Mouse (Mus musculus): ENCODE data around the gene Gm3045. TPM values are rescaled to one million over a fixed set of nuclear protein-coding genes. Genes with fewer than 3 reads are reported as not detected.

Gene Gm3045
- not detected in 2 replicates for polyA plus RNA-seq (2015; fragmentation: Nextera tagmentation; extraction: Ambion mirVana)

- WGBS, result 59% methylated on average over 4 of the region's 4 CpGs
- Histone ChIP-seq H3K4me3 (replicated peaks; ENCODE audit: low read length) (no peak within 1 kb of the TSS), H3K9ac (ENCODE audit: low read length) (no peak within 1 kb of the TSS), H3K4me2 (ENCODE audit: low read depth, low read length) (no peak within 1 kb of the TSS), H3K9me3 (replicated peaks; ENCODE audit: control insufficient read depth, low read length) (no peaks in the 10 kb centered on the region), H3K27ac (ENCODE audit: low read length) (no peak within 1 kb of the TSS), H3K4me1 (ENCODE audit: control insufficient read depth, insufficient read depth, low read length) (0 out of 2 replicates have a peak, but pooled peaks cover 3% of the 10 kb centered on the region), H3K36me3 (ENCODE audit: control insufficient read depth, insufficient read depth, low read length) (no peaks in the 10 kb centered on the region), H3K27me3 (ENCODE audit: control insufficient read depth, insufficient read depth, low read length) (no peaks in the 10 kb centered on the region; the same call in 1 of the 2 replicates)
- ATAC-seq (ENCODE audit: insufficient read depth, low FRiP score), result no peak
Measured at GRCm38 (mm10) chr13:56426365-56426764, at the start of gene Gm3045. TSS of gene Gm3045 (plus strand) at chr13:56426594.

GRCm38 (mm10) chr13:56380855-56381685 lies 45.3 kb upstream of the Gm3045 start:
- H3K4me2 ChIP-seq (ENCODE audit: low read depth, low read length), result no peak overlapping the region
- H3K27ac ChIP-seq (ENCODE audit: low read length), result no peak overlapping the region
- ATAC-seq (ENCODE audit: insufficient read depth, low FRiP score), result no peak
- no peaks in the 10 kb centered on the region for H3K4me1 ChIP-seq (ENCODE audit: control insufficient read depth, insufficient read depth, low read length)
- H3K9me3 ChIP-seq (replicated peaks; ENCODE audit: control insufficient read depth, low read length), result no peaks in the 10 kb centered on the region
- H3K4me3 ChIP-seq (replicated peaks; ENCODE audit: low read length), result no peak overlapping the region
- H3K27me3 ChIP-seq (ENCODE audit: control insufficient read depth, insufficient read depth, low read length), result no peaks in the 10 kb centered on the region
- 62% methylated on average over 14 of the region's 14 CpGs for WGBS
- no peaks in the 10 kb centered on the region for H3K36me3 ChIP-seq (ENCODE audit: control insufficient read depth, insufficient read depth, low read length)
- H3K9ac ChIP-seq (ENCODE audit: low read length), result no peak overlapping the region

- no peaks in the 10 kb centered on the region for H3K36me3 ChIP-seq (ENCODE audit: control insufficient read depth, insufficient read depth, low read length)
- H3K9ac ChIP-seq (ENCODE audit: low read length), result no peak overlapping the region
- WGBS, result 63% methylated on average over 3 of the region's 3 CpGs
- H3K4me3 ChIP-seq (replicated peaks; ENCODE audit: low read length), result no peak overlapping the region
- no peak overlapping the region; the same call in 1 of the 2 replicates for H3K27ac ChIP-seq (ENCODE audit: low read length)
- H3K4me1 ChIP-seq (ENCODE audit: control insufficient read depth, insufficient read depth, low read length), result peaks cover 9% of the 10 kb centered on the region; the same call in 1 of the 2 replicates
- no peak overlapping the region for H3K4me2 ChIP-seq (ENCODE audit: low read depth, low read length)
- H3K27me3 ChIP-seq (ENCODE audit: control insufficient read depth, insufficient read depth, low read length), result no peaks in the 10 kb centered on the region
- ATAC-seq (ENCODE audit: insufficient read depth, low FRiP score), result 0 out of 2 replicates have a peak, but pooled peaks have one; percentile 26
- H3K9me3 ChIP-seq (replicated peaks; ENCODE audit: control insufficient read depth, low read length), result no peaks in the 10 kb centered on the region
Measured at GRCm38 (mm10) chr13:56383406-56383805, 43.0 kb upstream of the Gm3045 start.

GRCm38 (mm10) chr13:56386411-56386810 lies 40.0 kb upstream of the Gm3045 start:
- no peak overlapping the region for H3K27ac ChIP-seq (ENCODE audit: low read length)
- H3K4me2 ChIP-seq (ENCODE audit: low read depth, low read length), result no peak overlapping the region
- 0 out of 2 replicates have a peak, but pooled peaks cover 2% of the 10 kb centered on the region for H3K9me3 ChIP-seq (replicated peaks; ENCODE audit: control insufficient read depth, low read length)
- H3K4me1 ChIP-seq (ENCODE audit: control insufficient read depth, insufficient read depth, low read length), result peaks cover 9% of the 10 kb centered on the region; the same call in 1 of the 2 replicates
- 55% methylated on average over 9 of the region's 9 CpGs for WGBS
- H3K9ac ChIP-seq (ENCODE audit: low read length), result no peak overlapping the region
- no peak for ATAC-seq (ENCODE audit: insufficient read depth, low FRiP score)
- H3K27me3 ChIP-seq (ENCODE audit: control insufficient read depth, insufficient read depth, low read length), result no peaks in the 10 kb centered on the region
- H3K4me3 ChIP-seq (replicated peaks; ENCODE audit: low read length), result no peak overlapping the region
- H3K36me3 ChIP-seq (ENCODE audit: control insufficient read depth, insufficient read depth, low read length), result no peaks in the 10 kb centered on the region

GRCm38 (mm10) chr13:56387374-56387773 lies 39.0 kb upstream of the Gm3045 start:
- H3K9me3 ChIP-seq (replicated peaks; ENCODE audit: control insufficient read depth, low read length), result 0 out of 2 replicates have a peak, but pooled peaks cover 4% of the 10 kb centered on the region
- ATAC-seq (ENCODE audit: insufficient read depth, low FRiP score), result peak; percentile 45; the same call in 1 of the 2 replicates
- H3K27ac ChIP-seq (ENCODE audit: low read length), result 0 out of 2 replicates have a peak overlapping the region, but pooled peaks have one; percentile 37
- no peaks in the 10 kb centered on the region for H3K27me3 ChIP-seq (ENCODE audit: control insufficient read depth, insufficient read depth, low read length)
- peaks cover 9% of the 10 kb centered on the region; the same call in 1 of the 2 replicates for H3K4me1 ChIP-seq (ENCODE audit: control insufficient read depth, insufficient read depth, low read length)
- H3K36me3 ChIP-seq (ENCODE audit: control insufficient read depth, insufficient read depth, low read length), result no peaks in the 10 kb centered on the region
- no peak overlapping the region for H3K4me3 ChIP-seq (replicated peaks; ENCODE audit: low read length)
- H3K4me2 ChIP-seq (ENCODE audit: low read depth, low read length), result no peak overlapping the region
- WGBS, result 43% methylated on average over 5 of the region's 5 CpGs
- no peak overlapping the region for H3K9ac ChIP-seq (ENCODE audit: low read length)

- Histone ChIP-seq H3K9me3 (replicated peaks; ENCODE audit: control insufficient read depth, low read length) (0 out of 2 replicates have a peak, but pooled peaks cover 4% of the 10 kb centered on the region), H3K4me1 (ENCODE audit: control insufficient read depth, insufficient read depth, low read length) (peaks cover 9% of the 10 kb centered on the region; the same call in 1 of the 2 replicates), H3K36me3 (ENCODE audit: control insufficient read depth, insufficient read depth, low read length) (no peaks in the 10 kb centered on the region), H3K27me3 (ENCODE audit: control insufficient read depth, insufficient read depth, low read length) (no peaks in the 10 kb centered on the region), H3K9ac (ENCODE audit: low read length) (no peak overlapping the region), H3K4me3 (replicated peaks; ENCODE audit: low read length) (no peak overlapping the region), H3K4me2 (ENCODE audit: low read depth, low read length) (no peak overlapping the region), H3K27ac (ENCODE audit: low read length) (0 out of 2 replicates have a peak overlapping the region, but pooled peaks have one; percentile 37)
- WGBS, result 69% methylated on average over 1 of the region's 1 CpGs
- no peak for ATAC-seq (ENCODE audit: insufficient read depth, low FRiP score)
Measured at GRCm38 (mm10) chr13:56388042-56388441, 38.4 kb upstream of the Gm3045 start.

- H3K9me3 ChIP-seq (replicated peaks; ENCODE audit: control insufficient read depth, low read length), result no peaks in the 10 kb centered on the region
- H3K4me3 ChIP-seq (replicated peaks; ENCODE audit: low read length), result no peak overlapping the region
- no peak overlapping the region for H3K9ac ChIP-seq (ENCODE audit: low read length)
- no peaks in the 10 kb centered on the region for H3K36me3 ChIP-seq (ENCODE audit: control insufficient read depth, insufficient read depth, low read length)
- peak overlapping the region; percentile 46; the same call in 1 of the 2 replicates for H3K27ac ChIP-seq (ENCODE audit: low read length)
- 37% methylated on average over 5 of the region's 5 CpGs for WGBS
- peaks cover 14% of the 10 kb centered on the region; the same call in 1 of the 2 replicates for H3K4me1 ChIP-seq (ENCODE audit: control insufficient read depth, insufficient read depth, low read length)
- ATAC-seq (ENCODE audit: insufficient read depth, low FRiP score), result peak; percentile 75; the same call in 1 of the 2 replicates
- H3K27me3 ChIP-seq (ENCODE audit: control insufficient read depth, insufficient read depth, low read length), result no peaks in the 10 kb centered on the region
- no peak overlapping the region for H3K4me2 ChIP-seq (ENCODE audit: low read depth, low read length)
Measured at GRCm38 (mm10) chr13:56397572-56397971, 28.8 kb upstream of the Gm3045 start.

- H3K4me1 ChIP-seq (ENCODE audit: control insufficient read depth, insufficient read depth, low read length), result peaks cover 14% of the 10 kb centered on the region; the same call in 1 of the 2 replicates
- H3K4me3 ChIP-seq (replicated peaks; ENCODE audit: low read length), result no peak overlapping the region
- H3K4me2 ChIP-seq (ENCODE audit: low read depth, low read length), result no peak overlapping the region
- ATAC-seq (ENCODE audit: insufficient read depth, low FRiP score), result no peak
- H3K27ac ChIP-seq (ENCODE audit: low read length), result no peak overlapping the region
- no peaks in the 10 kb centered on the region for H3K27me3 ChIP-seq (ENCODE audit: control insufficient read depth, insufficient read depth, low read length)
- WGBS, result 63% methylated on average over 4 of the region's 4 CpGs
- no peaks in the 10 kb centered on the region for H3K9me3 ChIP-seq (replicated peaks; ENCODE audit: control insufficient read depth, low read length)
- no peak overlapping the region for H3K9ac ChIP-seq (ENCODE audit: low read length)
- H3K36me3 ChIP-seq (ENCODE audit: control insufficient read depth, insufficient read depth, low read length), result no peaks in the 10 kb centered on the region
Measured at GRCm38 (mm10) chr13:56401186-56401585, 25.2 kb upstream of the Gm3045 start.

Measured in stomach, embryonic 16.5 days (tissue).